Mouse (Mus musculus) embryonic fibroblast, embryonic 13.5 days (primary cell): ENCODE data around the gene Cenpn. TPM values are rescaled to one million over a fixed set of nuclear protein-coding genes. Genes with fewer than 3 reads are reported as not detected.

Experiments used
- H3K27ac ChIP-seq: 2 replicates; pipeline ENCODE4 v1.5.1; 2012; ENCODE audit warnings: low read length, control low read depth, inconsistent platforms; ENCODE audit not compliant: insufficient read depth
- H3K4me1 ChIP-seq: 2 replicates; pipeline ENCODE4 v1.6.1; 2011; ENCODE audit warnings: low read length; ENCODE audit not compliant: control insufficient read depth, insufficient read depth
- H3K4me3 ChIP-seq: 2 replicates; pipeline ENCODE4 v1.5.1; 2011; ENCODE audit warnings: mild to moderate bottlenecking, control low read depth, low read length; ENCODE audit not compliant: insufficient read depth
- CTCF ChIP-seq: IDR thresholded peaks from 2 replicates; pipeline ENCODE4 v1.5.1; 2011; ENCODE audit warnings: mild to moderate bottlenecking, control low read depth, low read length, moderate library complexity, borderline replicate concordance; ENCODE audit not compliant: insufficient read depth
- POLR2A ChIP-seq: IDR thresholded peaks from 2 replicates; pipeline ENCODE4 v1.6.1; 2011; ENCODE audit warnings: low read depth, mild to moderate bottlenecking, control low read depth, low read length, moderate library complexity
- polyA plus RNA-seq: library from polyadenylated mRNA; stranded (reverse); fragments of >200 nt; gene quantifications from 2 replicates; pipeline ENCODE4 v1.2.4, GENCODE M21; 2011; ENCODE audit warnings: low read depth; ENCODE audit not compliant: missing spikeins, insufficient read length

Gene Cenpn
- polyA plus RNA-seq, 1 experiment, result 22.7 TPM

- TF ChIP-seq POLR2A (no peak), CTCF (no peak)
- Histone ChIP-seq H3K4me1 (no peaks in the 10 kb centered on the region), H3K4me3 (no peak overlapping the region), H3K27ac (no peak overlapping the region)
These were observed 14.0 kb downstream of the Cenpn start for GRCm38 (mm10) chr8:116935506-116935905.

- peaks cover 5% of the 10 kb centered on the region; the same call in 1 of the 2 replicates for H3K4me1 ChIP-seq
- no peak overlapping the region for H3K4me3 ChIP-seq
- no peak overlapping the region for H3K27ac ChIP-seq
- TF ChIP-seq POLR2A (no peak), CTCF (no peak)
These were observed 20.9 kb downstream of the Cenpn start for GRCm38 (mm10) chr8:116942284-116943058.

- TF ChIP-seq POLR2A, result peak; percentile 57; the same call in 1 of the 2 replicates
- peak; percentile 33; the same call in 1 of the 2 replicates for TF ChIP-seq CTCF
- H3K27ac ChIP-seq, result no peak within 1 kb of the TSS
- peaks cover 5% of the 10 kb centered on the region; the same call in 1 of the 2 replicates for H3K4me1 ChIP-seq
- peak within 1 kb of the TSS; percentile 75 for H3K4me3 ChIP-seq
These were observed 21.6 kb downstream of the Cenpn start, which contains the start of gene Atmin for GRCm38 (mm10) chr8:116943161-116943554. TSS of gene Atmin (plus strand) at chr8:116943393.

- no peak for TF ChIP-seq CTCF
- no peak for TF ChIP-seq POLR2A
These were observed 22.2 kb downstream of the Cenpn start for GRCm38 (mm10) chr8:116943555-116944384.

DNA sequence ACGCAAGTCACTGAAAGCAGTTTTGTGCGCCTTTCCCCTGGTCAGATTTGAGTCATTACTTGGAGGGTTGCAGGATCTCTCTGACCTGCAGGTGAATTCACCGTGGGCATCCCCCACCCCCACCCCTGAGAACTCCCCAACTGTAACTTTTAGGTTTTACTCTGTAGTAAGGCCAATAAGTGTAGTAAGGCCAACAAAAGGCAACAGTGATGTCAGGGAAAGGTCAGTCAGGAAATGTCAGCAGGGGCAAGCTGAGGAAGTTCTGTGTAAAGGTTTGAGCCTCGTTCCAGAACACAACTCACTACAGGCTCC lies 22.8 kb downstream of the Cenpn start:
- Histone ChIP-seq H3K27ac (no peak overlapping the region), H3K4me1 (peaks cover 5% of the 10 kb centered on the region; the same call in 1 of the 2 replicates), H3K4me3 (peak overlapping the region; percentile 75)
- TF ChIP-seq CTCF (no peak), POLR2A (no peak)

More at GRCm38 (mm10) chr8:116943555-116944384, 22.2 kb downstream of the Cenpn start:
- no peak overlapping the region for H3K27ac ChIP-seq
- H3K4me3 ChIP-seq, result peak overlapping the region; percentile 75
- H3K4me1 ChIP-seq, result peaks cover 5% of the 10 kb centered on the region; the same call in 1 of the 2 replicates

DNA sequence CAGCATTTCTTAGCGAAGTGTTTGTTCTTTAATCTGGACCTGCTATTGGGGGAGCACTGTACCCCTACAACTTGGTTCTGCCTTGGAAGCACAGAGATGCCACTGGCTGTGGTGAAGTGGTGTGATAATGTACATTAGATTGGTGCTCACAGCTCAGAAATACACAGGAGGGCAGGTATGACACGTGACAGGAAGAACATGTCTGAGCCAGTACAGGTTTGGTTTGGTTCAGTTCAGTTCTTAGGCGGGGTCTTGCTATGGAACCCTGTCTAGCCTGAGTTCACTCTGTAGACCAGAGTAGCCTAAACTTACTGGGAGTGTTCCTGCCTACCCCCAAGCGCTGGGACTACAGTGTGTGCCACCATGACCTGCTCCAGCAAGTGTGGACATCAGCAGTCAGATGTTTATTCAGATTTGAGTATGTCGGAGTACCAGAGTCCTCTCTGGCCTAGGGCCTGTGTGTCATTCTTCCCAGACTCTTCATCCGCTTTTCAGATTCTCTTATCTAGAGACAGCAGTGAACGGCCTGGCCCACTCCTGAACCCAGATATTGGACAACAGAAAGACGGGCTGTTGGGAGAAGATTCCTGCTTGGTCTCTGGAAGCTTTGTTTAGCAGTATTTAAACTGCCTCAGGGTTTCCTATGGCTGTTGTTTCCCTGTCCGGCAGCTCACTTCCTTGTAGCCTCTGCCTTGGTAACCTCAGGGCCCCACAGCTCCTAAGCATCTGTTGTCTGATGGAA lies 23.8 kb downstream of the Cenpn start:
- H3K4me3 ChIP-seq, result no peak overlapping the region
- no peak overlapping the region for H3K27ac ChIP-seq
- peaks cover 5% of the 10 kb centered on the region; the same call in 1 of the 2 replicates for H3K4me1 ChIP-seq
- TF ChIP-seq POLR2A, result no peak
- no peak for TF ChIP-seq CTCF

DNA sequence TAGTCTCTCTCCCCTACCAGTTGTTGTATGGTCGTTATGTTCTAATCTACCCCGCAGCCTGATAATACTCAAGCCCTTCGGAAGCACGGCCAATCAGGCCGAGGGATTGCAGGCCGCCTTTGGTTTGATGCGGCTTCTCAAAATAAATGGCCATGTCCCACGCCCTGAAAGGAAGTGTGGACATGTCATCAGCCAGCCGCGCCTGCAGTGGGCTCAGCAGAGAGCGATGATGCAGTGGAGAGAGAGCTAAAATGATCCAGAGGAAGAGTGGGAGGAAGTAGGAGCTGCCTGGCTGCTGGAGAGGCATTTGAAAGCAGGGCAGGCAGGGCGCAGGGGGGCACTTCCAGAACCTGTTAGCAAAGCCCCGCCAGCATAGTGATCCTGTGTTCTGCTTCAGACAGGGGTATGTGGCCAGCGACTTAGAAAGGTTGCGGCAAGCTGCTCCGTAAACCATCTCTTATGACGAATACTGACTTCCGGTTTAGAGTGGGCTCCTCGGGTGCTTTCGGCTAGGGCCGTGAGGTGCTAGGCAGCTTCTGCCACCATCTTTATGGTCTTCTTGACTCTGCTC lies 24.8 kb downstream of the Cenpn start:
- H3K4me3 ChIP-seq, result no peak overlapping the region
- peaks cover 6% of the 10 kb centered on the region for H3K4me1 ChIP-seq
- TF ChIP-seq CTCF (no peak), POLR2A (no peak)
- H3K27ac ChIP-seq, result no peak overlapping the region

DNA sequence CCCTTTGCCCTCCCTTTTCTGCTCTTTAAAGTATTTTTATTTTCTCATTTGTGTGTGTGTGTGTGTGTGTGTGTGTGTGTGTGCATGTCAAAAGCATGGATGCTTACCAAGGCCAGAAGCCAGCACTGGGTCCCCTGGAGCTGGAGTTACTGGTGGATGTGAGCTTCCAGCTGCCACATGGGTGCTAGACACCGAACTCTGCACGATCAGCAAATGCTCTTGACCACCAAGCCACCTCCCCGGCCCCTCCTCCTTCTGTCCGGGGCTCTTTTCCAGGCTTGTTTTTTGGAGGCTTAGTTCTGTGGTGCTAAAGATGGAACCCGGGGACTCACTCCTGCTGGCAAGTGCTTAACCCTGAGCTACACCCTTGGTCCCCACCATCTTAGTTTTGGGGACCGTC lies 25.3 kb downstream of the Cenpn start:
- Histone ChIP-seq H3K27ac (no peak overlapping the region), H3K4me1 (peaks cover 7% of the 10 kb centered on the region), H3K4me3 (no peak overlapping the region)
- TF ChIP-seq CTCF, result no peak
- TF ChIP-seq POLR2A, result no peak

GRCm38 (mm10) chr8:116947589-116947988 lies 26.1 kb downstream of the Cenpn start:
- no peak overlapping the region for H3K4me3 ChIP-seq
- peaks cover 7% of the 10 kb centered on the region for H3K4me1 ChIP-seq
- TF ChIP-seq POLR2A (no peak), CTCF (no peak)
- H3K27ac ChIP-seq, result no peak overlapping the region
